Mouse (Mus musculus): ENCODE results near the gene Nfatc2ip. TPM values are rescaled to one million over a fixed set of nuclear protein-coding genes. Genes with fewer than 3 reads are reported as not detected.

Gene Nfatc2ip
- 2.8 and 3.6 TPM in 2 replicates for polyA plus RNA-seq (2014; fragmentation: Nextera tagmentation; extraction: Ambion mirVana)

DNA sequence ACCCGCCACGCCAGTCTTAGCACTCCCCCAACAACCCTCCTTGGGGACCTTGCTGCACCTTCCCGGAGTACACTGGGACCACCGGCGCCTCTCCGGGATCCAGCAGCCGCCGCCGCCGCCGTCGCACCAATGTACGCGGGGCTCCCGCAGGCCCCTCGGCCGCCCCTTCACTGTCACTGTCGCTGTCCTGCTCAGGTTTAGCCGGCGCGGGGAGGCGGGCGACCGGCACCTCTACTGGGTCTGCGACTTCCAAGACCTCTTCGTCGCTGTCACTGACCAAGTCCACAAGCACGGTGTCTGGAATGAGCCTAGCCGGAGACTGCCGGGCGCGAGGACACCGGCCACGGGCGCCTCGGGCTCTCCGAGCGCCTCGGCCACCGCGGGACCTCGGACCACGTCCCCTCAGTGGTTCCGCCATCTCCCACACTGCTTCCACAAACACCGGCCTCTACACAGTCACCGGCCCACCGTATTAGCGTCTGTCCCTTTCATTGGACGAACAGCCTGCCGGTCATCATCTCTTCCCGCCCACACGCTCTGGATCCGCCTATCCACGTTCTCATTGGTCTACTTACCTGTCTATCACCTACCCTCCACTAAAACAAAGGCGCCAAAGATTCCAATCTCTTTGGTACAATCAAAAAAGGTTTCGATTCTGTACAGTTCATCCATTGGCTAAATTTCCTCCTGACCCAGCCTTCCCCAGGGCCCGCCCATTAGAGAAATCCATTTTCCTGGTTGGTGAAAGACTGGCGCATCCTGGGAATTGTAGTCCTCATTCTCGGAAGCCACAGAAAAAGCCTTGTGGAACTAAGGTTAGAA is at the start of gene Nfatc2ip:
Gene Nfatc2ip, minus strand, starts transcription at position 440 of the 822 bp plus-strand sequence.
- peak; percentile 99 for ATAC-seq (ENCODE audit: insufficient number of reproducible peaks, low FRiP score, low TSS enrichment, low read depth)
- Histone ChIP-seq H3K4me1 (ENCODE audit: control insufficient read depth, insufficient read depth, low read length) (0 out of 2 replicates have a peak, but pooled peaks cover 4% of the 10 kb centered on the region), H3K27me3 (ENCODE audit: control insufficient read depth, insufficient read depth, low read length) (no peaks in the 10 kb centered on the region), H3K9ac (ENCODE audit: low read length) (peak within 1 kb of the TSS; percentile 70), H3K9me3 (ENCODE audit: control insufficient read depth, low read length) (no peaks in the 10 kb centered on the region), H3K27ac (replicated peaks; ENCODE audit: low read depth, low read length) (no peak within 1 kb of the TSS), H3K4me3 (ENCODE audit: low read depth, low read length) (peak within 1 kb of the TSS; percentile 78), H3K4me2 (ENCODE audit: low read depth, severe bottlenecking) (peak within 1 kb of the TSS; percentile 74), H3K36me3 (ENCODE audit: control insufficient read depth, insufficient read depth, low read length) (no peaks in the 10 kb centered on the region)
- WGBS, result under 1% methylated on average over 59 of the region's 59 CpGs
- peak; percentile 97 for DNase-seq (ENCODE audit: low spot score)

DNA sequence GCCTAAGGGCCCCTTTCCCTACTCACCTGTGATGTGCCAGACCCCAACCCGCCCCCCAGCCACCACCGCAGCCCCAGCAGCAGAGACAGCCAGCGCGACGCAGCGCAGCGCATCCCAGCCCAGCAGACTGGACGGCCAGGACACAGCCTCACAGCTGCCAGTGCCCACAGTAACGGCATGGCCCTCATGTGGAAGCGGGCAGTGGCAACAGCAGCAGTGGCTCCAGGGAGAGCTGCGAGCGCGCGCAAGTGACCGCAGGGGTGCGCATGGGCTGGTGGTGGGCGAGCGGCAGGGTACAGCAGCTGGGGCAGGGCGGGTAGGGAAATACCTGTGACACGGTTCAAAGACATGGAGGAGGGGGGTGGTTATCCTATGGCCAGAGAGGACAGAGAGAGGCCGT is 49.7 kb upstream of the Nfatc2ip start:
- H3K9ac ChIP-seq (ENCODE audit: low read length), result no peak overlapping the region
- H3K27me3 ChIP-seq (ENCODE audit: control insufficient read depth, insufficient read depth, low read length), result no peaks in the 10 kb centered on the region
- H3K36me3 ChIP-seq (ENCODE audit: control insufficient read depth, insufficient read depth, low read length), result peaks cover 7% of the 10 kb centered on the region
- no peak overlapping the region for H3K4me3 ChIP-seq (ENCODE audit: low read depth, low read length)
- no peak overlapping the region for H3K27ac ChIP-seq (replicated peaks; ENCODE audit: low read depth, low read length)
- ATAC-seq (ENCODE audit: insufficient number of reproducible peaks, low FRiP score, low TSS enrichment, low read depth) (no peak), DNase-seq (ENCODE audit: low spot score) (no peak)
- no peaks in the 10 kb centered on the region for H3K4me1 ChIP-seq (ENCODE audit: control insufficient read depth, insufficient read depth, low read length)
- no peaks in the 10 kb centered on the region for H3K9me3 ChIP-seq (ENCODE audit: control insufficient read depth, low read length)
- H3K4me2 ChIP-seq (ENCODE audit: low read depth, severe bottlenecking), result no peak overlapping the region
- WGBS, result 88% methylated on average over 21 of the region's 21 CpGs

DNA sequence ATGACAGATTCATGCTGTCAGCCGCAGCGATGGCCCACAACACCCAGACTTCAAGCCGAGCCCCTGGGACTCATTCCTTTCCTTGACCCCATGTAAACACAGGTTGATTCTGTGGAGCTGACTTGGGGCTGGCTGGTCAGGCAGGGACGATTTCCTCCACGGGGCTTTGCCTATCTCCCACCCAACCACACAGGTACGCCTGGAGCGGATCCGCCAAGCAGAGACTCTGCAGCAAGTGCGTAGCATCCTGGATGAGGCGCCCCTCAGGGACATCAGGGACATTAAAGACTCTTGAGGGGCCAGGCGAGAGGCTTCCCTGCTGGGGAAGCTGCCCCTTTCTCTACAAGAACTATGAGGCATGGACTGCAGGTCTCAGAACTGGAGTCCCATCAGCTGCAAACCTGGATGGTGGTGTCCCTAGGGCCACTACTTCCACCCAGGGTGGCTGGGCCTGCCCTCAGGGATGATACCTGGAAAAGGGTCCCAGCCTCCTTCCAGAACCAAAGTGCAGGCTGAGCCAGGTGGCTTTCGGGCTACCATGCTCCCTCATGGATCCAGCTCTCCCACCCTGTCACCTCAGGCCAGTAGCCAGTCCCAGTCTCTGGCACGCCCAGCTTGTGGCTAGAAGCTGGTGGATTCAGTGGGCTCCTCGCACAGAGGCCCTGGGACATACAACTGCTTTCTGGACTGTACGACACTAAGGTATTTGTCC is 48.7 kb upstream of the Nfatc2ip start:
- Histone ChIP-seq H3K9me3 (ENCODE audit: control insufficient read depth, low read length) (no peaks in the 10 kb centered on the region), H3K36me3 (ENCODE audit: control insufficient read depth, insufficient read depth, low read length) (peaks cover 7% of the 10 kb centered on the region), H3K4me3 (ENCODE audit: low read depth, low read length) (no peak overlapping the region), H3K9ac (ENCODE audit: low read length) (no peak overlapping the region), H3K27me3 (ENCODE audit: control insufficient read depth, insufficient read depth, low read length) (no peaks in the 10 kb centered on the region), H3K4me1 (ENCODE audit: control insufficient read depth, insufficient read depth, low read length) (no peaks in the 10 kb centered on the region), H3K27ac (replicated peaks; ENCODE audit: low read depth, low read length) (no peak overlapping the region), H3K4me2 (ENCODE audit: low read depth, severe bottlenecking) (no peak overlapping the region)
- 95% methylated on average over 15 of the region's 15 CpGs for WGBS
- DNase-seq (ENCODE audit: low spot score), result no peak
- ATAC-seq (ENCODE audit: insufficient number of reproducible peaks, low FRiP score, low TSS enrichment, low read depth), result no peak

DNA sequence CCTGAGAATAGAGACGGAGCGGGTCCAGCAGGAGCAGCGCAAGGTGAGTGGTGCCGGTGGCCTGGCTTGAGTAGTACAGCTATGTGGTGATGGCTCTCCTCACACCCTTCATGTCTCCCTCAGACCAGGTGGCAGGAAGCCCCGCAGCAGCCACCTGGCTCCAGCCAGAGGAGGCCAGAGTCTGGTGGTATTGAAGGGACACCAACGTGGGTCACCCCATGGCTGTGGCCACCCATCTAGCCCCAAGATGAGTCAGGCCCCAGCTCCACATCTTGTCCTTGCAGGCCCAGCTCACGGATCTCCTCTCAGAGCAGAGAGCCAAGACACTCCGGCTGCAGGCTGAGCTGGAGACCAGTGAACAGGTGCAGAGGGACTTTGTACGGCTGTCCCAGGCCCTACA is 48.0 kb upstream of the Nfatc2ip start:
- WGBS, result 95% methylated on average over 9 of the region's 9 CpGs
- H3K4me3 ChIP-seq (ENCODE audit: low read depth, low read length), result no peak overlapping the region
- H3K4me1 ChIP-seq (ENCODE audit: control insufficient read depth, insufficient read depth, low read length), result no peaks in the 10 kb centered on the region
- no peaks in the 10 kb centered on the region for H3K27me3 ChIP-seq (ENCODE audit: control insufficient read depth, insufficient read depth, low read length)
- ATAC-seq (ENCODE audit: insufficient number of reproducible peaks, low FRiP score, low TSS enrichment, low read depth), result no peak
- no peaks in the 10 kb centered on the region for H3K9me3 ChIP-seq (ENCODE audit: control insufficient read depth, low read length)
- no peak for DNase-seq (ENCODE audit: low spot score)
- no peak overlapping the region for H3K9ac ChIP-seq (ENCODE audit: low read length)
- H3K27ac ChIP-seq (replicated peaks; ENCODE audit: low read depth, low read length), result no peak overlapping the region
- peaks cover 7% of the 10 kb centered on the region for H3K36me3 ChIP-seq (ENCODE audit: control insufficient read depth, insufficient read depth, low read length)
- H3K4me2 ChIP-seq (ENCODE audit: low read depth, severe bottlenecking), result no peak overlapping the region

DNA sequence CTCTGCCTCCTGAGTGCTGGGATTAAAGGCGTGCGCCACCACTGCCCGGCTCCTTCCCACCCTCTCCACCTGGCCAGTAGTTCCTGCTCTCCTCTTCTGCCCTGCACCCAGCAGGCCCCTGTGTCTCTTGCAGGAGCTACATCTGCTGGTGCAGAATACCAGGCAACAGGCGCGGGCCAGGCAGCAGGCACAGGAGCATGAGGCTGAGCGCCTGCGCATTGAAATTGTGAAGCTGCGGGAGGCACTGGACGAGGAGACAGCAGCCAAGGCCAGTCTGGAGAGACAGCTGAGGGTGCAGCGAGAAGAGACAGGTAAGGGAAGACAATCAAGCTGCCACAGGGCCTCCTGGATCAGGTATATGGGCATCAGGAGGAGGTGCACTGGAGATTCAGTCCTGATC is 47.5 kb upstream of the Nfatc2ip start:
- H3K9ac ChIP-seq (ENCODE audit: low read length), result no peak overlapping the region
- no peak overlapping the region for H3K4me2 ChIP-seq (ENCODE audit: low read depth, severe bottlenecking)
- no peak for DNase-seq (ENCODE audit: low spot score)
- no peak overlapping the region for H3K4me3 ChIP-seq (ENCODE audit: low read depth, low read length)
- WGBS, result 91% methylated on average over 10 of the region's 10 CpGs
- no peak for ATAC-seq (ENCODE audit: insufficient number of reproducible peaks, low FRiP score, low TSS enrichment, low read depth)
- no peaks in the 10 kb centered on the region for H3K4me1 ChIP-seq (ENCODE audit: control insufficient read depth, insufficient read depth, low read length)
- H3K27me3 ChIP-seq (ENCODE audit: control insufficient read depth, insufficient read depth, low read length), result no peaks in the 10 kb centered on the region
- H3K36me3 ChIP-seq (ENCODE audit: control insufficient read depth, insufficient read depth, low read length), result peaks cover 7% of the 10 kb centered on the region
- no peak overlapping the region for H3K27ac ChIP-seq (replicated peaks; ENCODE audit: low read depth, low read length)
- no peaks in the 10 kb centered on the region for H3K9me3 ChIP-seq (ENCODE audit: control insufficient read depth, low read length)

DNA sequence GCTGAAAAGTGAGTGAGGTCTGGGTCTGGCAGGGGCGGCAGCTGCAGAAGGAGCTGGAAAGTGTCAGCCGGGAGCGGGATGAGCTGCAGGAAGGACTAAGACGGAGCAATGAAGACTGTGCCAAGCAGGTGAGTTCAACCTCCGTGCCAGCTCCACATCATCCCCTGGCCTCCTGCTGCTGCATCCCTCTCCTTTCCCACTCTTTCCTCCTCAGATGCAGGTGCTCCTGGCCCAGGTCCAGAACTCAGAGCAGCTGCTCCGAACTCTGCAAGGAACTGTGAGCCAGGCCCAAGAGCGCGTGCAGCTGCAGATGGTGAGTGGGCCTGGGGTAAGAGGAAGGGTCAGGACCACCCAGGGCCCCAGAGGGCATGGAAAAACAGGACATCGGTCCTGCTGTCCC is 43.6 kb upstream of the Nfatc2ip start:
- no peak overlapping the region for H3K4me2 ChIP-seq (ENCODE audit: low read depth, severe bottlenecking)
- H3K27me3 ChIP-seq (ENCODE audit: control insufficient read depth, insufficient read depth, low read length), result no peaks in the 10 kb centered on the region
- peaks cover 6% of the 10 kb centered on the region for H3K36me3 ChIP-seq (ENCODE audit: control insufficient read depth, insufficient read depth, low read length)
- DNase-seq (ENCODE audit: low spot score), result no peak
- H3K27ac ChIP-seq (replicated peaks; ENCODE audit: low read depth, low read length), result no peak overlapping the region
- 91% methylated on average over 9 of the region's 9 CpGs for WGBS
- ATAC-seq (ENCODE audit: insufficient number of reproducible peaks, low FRiP score, low TSS enrichment, low read depth), result no peak
- no peak overlapping the region for H3K4me3 ChIP-seq (ENCODE audit: low read depth, low read length)
- no peaks in the 10 kb centered on the region for H3K9me3 ChIP-seq (ENCODE audit: control insufficient read depth, low read length)
- H3K9ac ChIP-seq (ENCODE audit: low read length), result no peak overlapping the region
- H3K4me1 ChIP-seq (ENCODE audit: control insufficient read depth, insufficient read depth, low read length), result no peaks in the 10 kb centered on the region

DNA sequence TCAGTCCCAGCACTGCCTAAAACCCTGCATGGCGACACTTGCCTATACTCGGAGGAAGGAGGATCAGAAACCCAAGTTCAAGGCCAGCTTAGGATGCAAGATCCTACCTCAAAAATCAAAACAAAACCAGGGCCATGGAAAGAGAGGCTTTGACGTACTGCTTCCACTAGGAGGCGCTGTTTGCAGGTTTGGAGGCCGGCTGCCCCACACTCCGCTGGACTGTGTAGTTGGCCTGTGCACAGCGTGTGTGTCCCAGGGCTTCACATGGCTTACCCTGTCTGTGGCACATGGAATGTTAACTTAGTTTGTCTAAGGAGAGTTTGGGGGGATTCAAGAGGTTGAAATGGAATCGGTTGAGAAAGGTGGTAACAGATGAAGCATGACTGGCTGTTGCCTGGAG is 40.3 kb upstream of the Nfatc2ip start:
- H3K27me3 ChIP-seq (ENCODE audit: control insufficient read depth, insufficient read depth, low read length), result no peaks in the 10 kb centered on the region
- DNase-seq (ENCODE audit: low spot score), result peak; percentile 81
- no peaks in the 10 kb centered on the region for H3K4me1 ChIP-seq (ENCODE audit: control insufficient read depth, insufficient read depth, low read length)
- no peak overlapping the region for H3K27ac ChIP-seq (replicated peaks; ENCODE audit: low read depth, low read length)
- 17% methylated on average over 8 of the region's 8 CpGs for WGBS
- H3K36me3 ChIP-seq (ENCODE audit: control insufficient read depth, insufficient read depth, low read length), result no peaks in the 10 kb centered on the region
- H3K9me3 ChIP-seq (ENCODE audit: control insufficient read depth, low read length), result no peaks in the 10 kb centered on the region
- H3K4me2 ChIP-seq (ENCODE audit: low read depth, severe bottlenecking), result no peak overlapping the region
- H3K4me3 ChIP-seq (ENCODE audit: low read depth, low read length), result no peak overlapping the region
- ATAC-seq (ENCODE audit: insufficient number of reproducible peaks, low FRiP score, low TSS enrichment, low read depth), result 0 out of 2 replicates have a peak, but pooled peaks have one; percentile 54
- H3K9ac ChIP-seq (ENCODE audit: low read length), result no peak overlapping the region

DNA sequence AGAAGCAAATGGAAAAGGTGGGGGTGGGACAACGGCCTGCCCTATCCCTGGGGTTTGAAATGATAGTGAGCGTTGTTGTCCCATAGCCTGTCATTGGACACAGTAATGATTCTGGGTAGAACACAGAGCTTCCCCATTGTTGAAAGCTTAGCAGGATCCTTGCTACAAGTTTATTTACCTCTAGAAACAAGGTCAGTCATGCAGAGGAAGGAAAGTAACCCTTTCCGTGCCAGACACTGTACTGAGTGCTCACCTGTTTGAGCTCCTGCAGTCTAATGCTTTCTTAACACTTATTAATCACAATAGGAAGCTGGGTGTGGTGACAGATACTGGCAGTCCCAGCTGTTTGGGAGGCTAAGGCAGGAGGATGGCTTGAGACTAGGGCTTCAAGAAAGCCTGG is 39.3 kb upstream of the Nfatc2ip start:
- no peaks in the 10 kb centered on the region for H3K9me3 ChIP-seq (ENCODE audit: control insufficient read depth, low read length)
- H3K36me3 ChIP-seq (ENCODE audit: control insufficient read depth, insufficient read depth, low read length), result no peaks in the 10 kb centered on the region
- no peaks in the 10 kb centered on the region for H3K27me3 ChIP-seq (ENCODE audit: control insufficient read depth, insufficient read depth, low read length)
- ATAC-seq (ENCODE audit: insufficient number of reproducible peaks, low FRiP score, low TSS enrichment, low read depth) (no peak), DNase-seq (ENCODE audit: low spot score) (no peak)
- no peaks in the 10 kb centered on the region for H3K4me1 ChIP-seq (ENCODE audit: control insufficient read depth, insufficient read depth, low read length)
- H3K4me3 ChIP-seq (ENCODE audit: low read depth, low read length), result no peak overlapping the region
- no peak overlapping the region for H3K27ac ChIP-seq (replicated peaks; ENCODE audit: low read depth, low read length)
- 87% methylated on average over 3 of the region's 3 CpGs for WGBS
- no peak overlapping the region for H3K4me2 ChIP-seq (ENCODE audit: low read depth, severe bottlenecking)
- H3K9ac ChIP-seq (ENCODE audit: low read length), result no peak overlapping the region

Measured in limb, embryonic 11.5 days (tissue).